Mouse (Mus musculus): ENCODE data around the gene Ttyh3.

DNA sequence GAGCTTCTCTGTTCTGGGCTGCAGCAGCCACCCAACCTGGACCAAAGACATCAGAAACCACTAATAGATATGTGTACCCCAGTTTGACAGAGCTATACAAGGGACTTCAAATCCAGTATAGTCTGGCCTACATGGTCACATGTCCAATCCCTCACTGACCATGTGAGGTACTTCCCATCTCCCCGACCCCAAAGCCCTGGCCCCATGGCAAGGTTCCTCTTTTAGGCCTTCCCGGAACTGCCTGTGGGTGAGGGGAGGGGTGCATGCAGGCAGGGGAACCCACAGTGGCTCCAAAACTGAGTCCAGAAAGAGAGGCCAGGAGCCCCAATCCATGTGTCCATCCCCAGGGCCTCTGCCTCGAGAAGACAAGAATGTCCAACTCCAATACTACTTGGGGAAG lies 6.8 kb downstream of the Ttyh3 start:
- no peak for TF ChIP-seq CTCF (IDR thresholded peaks at IDR 0.05; ENCODE audit: borderline replicate concordance, extremely low read depth, insufficient read depth, insufficient read length)
- no peak for TF ChIP-seq POLR2A (IDR thresholded peaks at IDR 0.05; ENCODE audit: borderline replicate concordance, extremely low read depth, insufficient read depth, insufficient read length, poor library complexity, severe bottlenecking)

Data from brain, embryonic 14.5 days (tissue).